Mouse (Mus musculus): ENCODE measurements around the gene Mcidas. TPM values are rescaled to one million over a fixed set of nuclear protein-coding genes. Genes with fewer than 3 reads are reported as not detected.

The Mcidas gene
- polyA plus RNA-seq, 1 experiment = not detected

DNA sequence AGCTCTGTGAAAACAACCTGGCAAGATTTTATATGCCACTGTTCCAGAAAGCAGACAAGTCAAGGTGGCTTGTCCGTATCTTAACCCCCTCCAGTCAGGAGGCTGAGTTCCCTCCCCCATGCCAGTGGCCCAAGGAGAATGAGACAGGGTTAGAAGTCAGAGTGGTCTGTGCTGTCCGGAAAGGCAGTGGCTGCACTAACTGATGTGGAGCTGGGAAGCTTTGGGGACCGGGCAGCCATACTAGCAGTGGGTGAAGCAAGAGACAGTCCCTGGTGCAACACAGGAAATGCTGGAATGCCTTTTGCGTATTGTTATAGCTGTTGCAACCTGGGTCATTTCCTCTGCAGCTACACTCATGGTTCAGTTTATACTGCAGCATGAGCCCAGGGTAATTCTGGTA lies 3.3 kb upstream of the Mcidas start:
- H3K36me3 ChIP-seq (ENCODE audit: control insufficient read depth, insufficient read depth, low read length) = no peaks in the 10 kb centered on the region
- TF ChIP-seq POLR2A (IDR thresholded peaks at IDR 0.05; ENCODE audit: control insufficient read depth, low read depth, low read length) = no peak
- no peak for TF ChIP-seq CTCF (IDR thresholded peaks at IDR 0.05; ENCODE audit: control insufficient read depth, insufficient read depth, insufficient replicate concordance, low read depth, low read length)
- no peak overlapping the region for H3K27ac ChIP-seq (ENCODE audit: control insufficient read depth, insufficient read depth, low read depth, low read length)
- H3K4me3 ChIP-seq (ENCODE audit: control insufficient read depth, low read depth, low read length) = no peak overlapping the region
- peaks cover 50% of the 10 kb centered on the region for H3K4me1 ChIP-seq (ENCODE audit: control insufficient read depth, insufficient read depth, low read length)
- H3K27me3 ChIP-seq (ENCODE audit: control insufficient read depth, insufficient read depth, low read length) = no peaks in the 10 kb centered on the region; the same call in 1 of the 2 replicates

DNA sequence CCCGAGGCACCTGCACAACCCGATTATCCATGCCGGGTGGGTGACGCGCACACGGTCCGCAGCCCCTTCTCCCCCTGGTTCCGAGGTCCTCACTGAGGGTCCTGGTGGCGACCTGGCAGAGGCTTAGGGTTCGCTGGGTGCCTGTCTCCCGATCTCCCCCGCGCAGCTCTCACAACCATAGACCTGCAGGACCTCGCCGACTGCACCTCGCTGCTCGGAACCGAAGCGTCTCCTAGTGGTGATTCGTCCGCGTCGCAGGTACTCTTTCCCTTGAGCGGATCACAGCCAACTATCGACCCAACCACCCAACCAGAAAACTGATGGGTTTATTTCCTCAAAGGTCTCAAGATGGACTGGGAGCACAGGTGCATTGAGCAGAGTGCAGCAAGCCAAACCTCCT lies 546 bp downstream of the Mcidas start:
- H3K4me1 ChIP-seq (ENCODE audit: control insufficient read depth, insufficient read depth, low read length) = peaks cover 32% of the 10 kb centered on the region
- no peaks in the 10 kb centered on the region for H3K27me3 ChIP-seq (ENCODE audit: control insufficient read depth, insufficient read depth, low read length)
- H3K4me3 ChIP-seq (ENCODE audit: control insufficient read depth, low read depth, low read length) = peak overlapping the region; percentile 37
- TF ChIP-seq CTCF (IDR thresholded peaks at IDR 0.05; ENCODE audit: control insufficient read depth, insufficient read depth, insufficient replicate concordance, low read depth, low read length) (peak; percentile 59; the same call in 1 of the 2 replicates), POLR2A (IDR thresholded peaks at IDR 0.05; ENCODE audit: control insufficient read depth, low read depth, low read length) (no peak)
- no peaks in the 10 kb centered on the region for H3K36me3 ChIP-seq (ENCODE audit: control insufficient read depth, insufficient read depth, low read length)
- no peak overlapping the region for H3K27ac ChIP-seq (ENCODE audit: control insufficient read depth, insufficient read depth, low read depth, low read length)

DNA sequence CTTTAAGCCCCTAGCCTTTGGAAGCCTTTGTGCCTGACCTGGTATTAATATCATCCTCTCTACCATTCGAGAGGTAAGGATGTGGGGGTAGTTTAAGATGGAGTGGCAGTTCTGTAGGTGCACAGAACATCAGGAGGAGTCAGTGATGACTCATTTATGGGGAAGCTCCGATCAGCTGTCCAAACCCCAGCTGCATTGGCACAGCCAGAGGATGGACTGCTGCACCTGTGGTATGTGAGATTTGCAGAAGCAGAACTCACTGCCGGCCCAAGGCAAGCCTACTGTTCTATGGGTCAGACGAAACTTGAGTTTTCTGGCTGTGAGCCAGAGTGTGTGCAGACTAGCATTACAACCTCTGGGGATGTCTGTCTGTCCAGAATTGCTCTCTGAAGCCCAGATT lies 2.8 kb downstream of the Mcidas start:
- Histone ChIP-seq H3K27me3 (ENCODE audit: control insufficient read depth, insufficient read depth, low read length) (no peaks in the 10 kb centered on the region), H3K36me3 (ENCODE audit: control insufficient read depth, insufficient read depth, low read length) (no peaks in the 10 kb centered on the region)

DNA sequence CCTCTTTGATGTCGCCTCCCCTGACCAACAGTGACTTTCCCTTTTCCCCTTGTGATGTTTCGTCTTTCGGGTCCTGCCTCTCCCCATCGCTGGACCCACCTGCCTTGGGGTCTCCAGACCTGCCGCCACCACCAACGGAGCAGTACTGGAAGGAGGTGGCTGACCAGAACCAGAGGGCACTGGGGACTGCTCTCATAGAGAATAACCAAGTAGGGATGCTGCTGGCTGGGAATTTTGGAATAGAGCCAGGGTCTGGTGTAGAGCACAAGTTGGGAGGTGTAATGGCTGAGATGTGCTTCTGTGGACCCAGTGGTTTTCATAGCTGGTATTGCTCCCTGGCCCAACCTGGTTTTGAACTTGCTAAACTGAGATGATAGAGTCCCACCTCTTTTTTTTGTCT lies 3.7 kb downstream of the Mcidas start:
- Histone ChIP-seq H3K36me3 (ENCODE audit: control insufficient read depth, insufficient read depth, low read length) (no peaks in the 10 kb centered on the region), H3K4me1 (ENCODE audit: control insufficient read depth, insufficient read depth, low read length) (peaks cover 25% of the 10 kb centered on the region), H3K4me3 (ENCODE audit: control insufficient read depth, low read depth, low read length) (no peak overlapping the region), H3K27ac (ENCODE audit: control insufficient read depth, insufficient read depth, low read depth, low read length) (no peak overlapping the region), H3K27me3 (ENCODE audit: control insufficient read depth, insufficient read depth, low read length) (no peaks in the 10 kb centered on the region)
- TF ChIP-seq CTCF (IDR thresholded peaks at IDR 0.05; ENCODE audit: control insufficient read depth, insufficient read depth, insufficient replicate concordance, low read depth, low read length) = no peak
- no peak for TF ChIP-seq POLR2A (IDR thresholded peaks at IDR 0.05; ENCODE audit: control insufficient read depth, low read depth, low read length)

More for the DNA sequence above, 2.8 kb downstream of the Mcidas start:
- Histone ChIP-seq H3K27ac (ENCODE audit: control insufficient read depth, insufficient read depth, low read depth, low read length) (no peak overlapping the region), H3K4me3 (ENCODE audit: control insufficient read depth, low read depth, low read length) (no peak overlapping the region), H3K4me1 (ENCODE audit: control insufficient read depth, insufficient read depth, low read length) (peaks cover 25% of the 10 kb centered on the region)
- no peak for TF ChIP-seq POLR2A (IDR thresholded peaks at IDR 0.05; ENCODE audit: control insufficient read depth, low read depth, low read length)
- TF ChIP-seq CTCF (IDR thresholded peaks at IDR 0.05; ENCODE audit: control insufficient read depth, insufficient read depth, insufficient replicate concordance, low read depth, low read length) = no peak

DNA sequence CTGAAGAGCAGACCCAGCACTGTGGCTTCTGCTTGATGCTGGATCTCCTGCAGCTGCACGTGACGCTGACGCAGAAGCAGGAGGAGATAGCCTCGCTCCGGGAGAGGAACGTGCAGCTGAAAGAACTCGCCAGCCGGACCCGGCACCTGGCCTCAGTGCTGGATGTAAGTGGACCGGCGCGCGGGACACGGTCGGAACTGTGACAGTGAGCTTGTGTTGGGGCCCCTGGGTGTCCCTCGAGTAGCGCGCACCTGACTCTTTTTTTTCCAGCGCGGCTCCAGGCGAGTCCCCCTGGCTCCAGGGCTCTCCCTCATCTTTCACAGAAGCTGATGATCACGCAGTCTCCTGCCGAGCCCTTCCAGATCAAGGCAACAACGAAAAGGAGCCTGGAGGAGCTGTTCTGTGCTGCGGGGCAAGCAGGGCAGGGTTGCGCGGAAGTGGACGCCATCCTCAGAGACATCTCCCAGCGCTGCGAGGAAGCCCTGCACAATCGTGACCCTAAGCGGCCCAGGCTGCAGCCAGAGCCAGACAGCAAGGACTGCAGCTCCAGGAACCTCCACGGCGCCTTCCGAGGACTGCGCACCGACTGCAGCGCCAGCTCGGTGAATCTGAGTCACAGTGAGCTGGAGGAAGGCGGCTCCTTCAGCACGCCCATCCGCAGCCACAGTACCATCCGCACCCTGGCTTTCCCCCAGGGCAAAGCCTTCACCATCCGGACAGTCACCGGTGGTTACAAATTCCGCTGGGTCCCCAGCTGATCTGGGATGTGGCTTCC lies 5.0 kb downstream of the Mcidas start:
- Histone ChIP-seq H3K27me3 (ENCODE audit: control insufficient read depth, insufficient read depth, low read length) (no peaks in the 10 kb centered on the region), H3K36me3 (ENCODE audit: control insufficient read depth, insufficient read depth, low read length) (no peaks in the 10 kb centered on the region), H3K4me1 (ENCODE audit: control insufficient read depth, insufficient read depth, low read length) (peaks cover 21% of the 10 kb centered on the region), H3K27ac (ENCODE audit: control insufficient read depth, insufficient read depth, low read depth, low read length) (no peak overlapping the region), H3K4me3 (ENCODE audit: control insufficient read depth, low read depth, low read length) (peak overlapping the region; percentile 25)
- TF ChIP-seq CTCF (IDR thresholded peaks at IDR 0.05; ENCODE audit: control insufficient read depth, insufficient read depth, insufficient replicate concordance, low read depth, low read length) = no peak
- no peak for TF ChIP-seq POLR2A (IDR thresholded peaks at IDR 0.05; ENCODE audit: control insufficient read depth, low read depth, low read length)

DNA sequence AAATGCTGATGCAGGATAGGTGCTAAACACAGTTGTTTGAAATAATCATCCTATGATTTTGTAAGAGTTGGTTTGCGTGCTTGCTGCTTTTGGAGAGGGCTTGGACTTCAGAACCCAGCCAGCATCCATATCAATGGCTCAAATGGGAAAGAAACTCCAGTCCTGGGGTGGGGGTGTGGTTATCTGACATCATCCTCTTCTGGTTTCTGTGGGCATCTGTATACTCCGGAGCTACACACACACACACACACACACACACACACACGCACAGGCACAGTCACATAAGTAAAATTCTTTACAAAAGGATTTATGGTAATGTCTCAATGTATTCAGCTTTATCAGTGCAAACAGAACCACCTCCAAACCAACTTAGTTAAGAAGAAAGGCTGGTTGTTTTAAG lies 6.4 kb downstream of the Mcidas start:
- Histone ChIP-seq H3K4me1 (ENCODE audit: control insufficient read depth, insufficient read depth, low read length) (peaks cover 9% of the 10 kb centered on the region), H3K36me3 (ENCODE audit: control insufficient read depth, insufficient read depth, low read length) (no peaks in the 10 kb centered on the region), H3K27ac (ENCODE audit: control insufficient read depth, insufficient read depth, low read depth, low read length) (no peak overlapping the region), H3K4me3 (ENCODE audit: control insufficient read depth, low read depth, low read length) (no peak overlapping the region), H3K27me3 (ENCODE audit: control insufficient read depth, insufficient read depth, low read length) (no peaks in the 10 kb centered on the region)
- TF ChIP-seq CTCF (IDR thresholded peaks at IDR 0.05; ENCODE audit: control insufficient read depth, insufficient read depth, insufficient replicate concordance, low read depth, low read length) (no peak), POLR2A (IDR thresholded peaks at IDR 0.05; ENCODE audit: control insufficient read depth, low read depth, low read length) (no peak)

DNA sequence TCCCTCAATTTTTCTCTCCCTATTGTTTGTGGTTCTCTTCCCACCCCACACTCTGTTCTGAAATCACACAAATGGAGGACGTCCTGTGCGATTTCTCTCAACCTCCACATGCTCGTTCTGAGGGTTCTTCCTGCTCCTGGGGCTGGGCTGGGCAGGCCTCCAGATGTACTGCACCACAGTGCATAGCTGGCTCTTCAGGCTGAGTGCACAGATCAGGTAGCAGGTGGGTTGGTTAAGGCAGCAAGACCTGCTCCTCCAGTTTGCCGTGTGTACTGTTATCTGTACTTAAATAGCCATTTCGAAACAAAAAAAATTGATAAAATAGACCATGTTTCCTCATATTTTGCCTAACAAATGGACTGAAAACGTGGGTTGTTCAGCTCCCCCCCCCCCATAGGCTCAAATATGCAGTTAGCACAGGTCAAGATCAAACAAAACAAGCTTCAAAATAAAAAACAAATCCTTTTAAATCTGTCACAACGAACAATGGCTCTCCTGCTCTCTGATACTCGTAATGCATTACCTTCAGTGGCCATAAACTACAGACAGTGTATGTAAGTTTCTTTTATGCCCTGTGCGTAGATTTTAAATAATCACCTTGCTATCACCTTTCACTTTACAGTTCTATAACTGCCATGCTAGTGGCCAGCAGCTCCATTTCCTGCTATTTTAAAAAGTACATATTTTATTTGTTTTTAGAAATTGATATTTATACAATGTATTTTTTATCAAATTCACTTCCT lies 7.1 kb downstream of the Mcidas start:
- H3K4me3 ChIP-seq (ENCODE audit: control insufficient read depth, low read depth, low read length) = no peak overlapping the region
- no peaks in the 10 kb centered on the region for H3K36me3 ChIP-seq (ENCODE audit: control insufficient read depth, insufficient read depth, low read length)
- no peak overlapping the region for H3K27ac ChIP-seq (ENCODE audit: control insufficient read depth, insufficient read depth, low read depth, low read length)
- H3K4me1 ChIP-seq (ENCODE audit: control insufficient read depth, insufficient read depth, low read length) = peaks cover 9% of the 10 kb centered on the region
- H3K27me3 ChIP-seq (ENCODE audit: control insufficient read depth, insufficient read depth, low read length) = no peaks in the 10 kb centered on the region
- TF ChIP-seq CTCF (IDR thresholded peaks at IDR 0.05; ENCODE audit: control insufficient read depth, insufficient read depth, insufficient replicate concordance, low read depth, low read length) (no peak), POLR2A (IDR thresholded peaks at IDR 0.05; ENCODE audit: control insufficient read depth, low read depth, low read length) (no peak)

All from testis, adult 2 months (tissue).